Mouse (Mus musculus): ENCODE data around the gene Khdrbs2.

Khdrbs2 gene

DNA sequence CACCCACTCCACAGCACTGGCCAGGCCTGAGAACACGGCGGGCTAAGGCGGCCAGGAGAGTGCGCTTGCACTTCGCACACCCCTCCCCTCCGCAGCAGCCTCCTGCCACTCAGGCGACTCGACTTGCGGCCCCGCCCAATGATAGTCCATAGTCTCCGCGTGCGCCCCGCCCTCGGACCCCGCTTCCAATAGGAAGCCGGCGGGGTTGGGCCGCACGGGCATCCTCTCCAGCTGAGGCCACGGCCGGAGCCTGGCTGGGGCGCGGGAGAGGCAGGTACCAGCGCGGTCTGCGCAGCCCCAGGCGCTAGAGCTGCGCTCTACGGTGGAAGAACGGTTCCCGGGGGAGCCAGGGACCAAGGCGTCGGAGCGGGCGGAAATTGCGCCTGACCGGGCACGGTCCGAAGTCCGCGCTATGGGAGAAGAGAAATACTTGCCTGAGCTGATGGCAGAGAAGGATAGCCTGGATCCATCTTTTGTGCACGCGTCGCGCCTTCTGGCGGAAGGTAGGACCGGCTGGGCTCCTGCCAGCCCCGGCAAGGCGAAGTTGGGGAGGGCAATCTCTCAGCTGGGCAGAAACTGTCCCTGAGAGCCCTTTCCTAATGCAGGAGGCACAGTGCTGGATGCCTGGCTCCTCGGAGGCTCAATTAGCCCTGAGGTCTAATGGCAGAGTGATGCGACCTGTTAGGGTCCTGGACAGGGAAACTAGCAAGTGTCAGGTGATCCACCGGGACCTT lies at the start of gene Khdrbs2:
Gene Khdrbs2 (plus strand): TSS at position 209 of the 734 bp plus-strand sequence.
- peak; percentile 79 to 93 for DNase-seq (ENCODE audit: low spot score in 2 of 2)

DNA sequence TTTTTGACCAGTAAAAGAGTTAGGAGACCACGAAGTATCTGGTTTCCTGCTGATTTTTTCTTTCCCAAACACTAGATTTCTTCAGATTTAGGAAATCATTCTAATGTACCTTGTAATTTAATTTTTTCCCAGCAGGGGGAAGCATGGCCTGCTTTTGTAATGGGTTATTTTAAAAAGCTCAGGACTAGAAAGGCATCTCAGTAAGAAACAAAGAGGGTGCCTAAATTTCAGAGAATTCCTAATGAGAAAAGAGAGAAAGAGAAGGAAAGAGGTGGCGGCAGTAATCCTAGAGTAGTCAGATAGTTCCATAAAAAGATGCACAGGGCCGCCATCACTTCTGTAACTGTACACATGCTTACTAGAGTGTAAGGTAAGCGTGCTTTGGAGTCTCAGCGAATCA lies 2.1 kb downstream of the Khdrbs2 start:
- peak; percentile 10 to 63 for DNase-seq (ENCODE audit: low spot score in 2 of 2)

DNA sequence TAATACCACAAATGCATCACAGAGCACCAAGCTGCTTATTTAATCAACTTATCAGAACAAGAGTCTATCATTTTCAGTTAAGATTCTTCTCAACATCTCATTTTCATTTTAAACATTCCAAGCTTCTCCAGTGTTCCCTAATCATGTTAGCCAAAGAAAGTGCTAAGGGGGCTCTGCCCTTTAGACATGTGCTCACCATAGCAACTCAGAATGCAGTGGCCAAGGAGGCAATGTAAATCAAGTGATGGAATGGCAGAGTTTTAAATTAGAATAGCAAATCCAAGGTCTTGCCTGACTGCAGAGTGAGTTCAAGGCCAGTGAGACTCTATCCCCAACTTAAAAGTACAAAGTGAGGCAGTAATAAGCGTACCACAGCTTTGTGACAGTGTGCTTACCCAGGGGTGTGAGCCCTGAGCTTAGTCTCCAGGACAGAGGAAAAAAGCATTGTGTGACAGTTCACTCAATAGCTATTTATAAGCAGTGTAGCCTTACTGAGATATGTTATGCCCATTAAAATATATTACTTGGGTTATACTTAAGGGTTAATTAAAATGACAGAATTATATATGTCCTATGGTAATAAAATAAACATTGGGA lies 27.2 kb downstream of the Khdrbs2 start:
- DNase-seq (ENCODE audit: low spot score in 2 of 2) = no peak

DNA sequence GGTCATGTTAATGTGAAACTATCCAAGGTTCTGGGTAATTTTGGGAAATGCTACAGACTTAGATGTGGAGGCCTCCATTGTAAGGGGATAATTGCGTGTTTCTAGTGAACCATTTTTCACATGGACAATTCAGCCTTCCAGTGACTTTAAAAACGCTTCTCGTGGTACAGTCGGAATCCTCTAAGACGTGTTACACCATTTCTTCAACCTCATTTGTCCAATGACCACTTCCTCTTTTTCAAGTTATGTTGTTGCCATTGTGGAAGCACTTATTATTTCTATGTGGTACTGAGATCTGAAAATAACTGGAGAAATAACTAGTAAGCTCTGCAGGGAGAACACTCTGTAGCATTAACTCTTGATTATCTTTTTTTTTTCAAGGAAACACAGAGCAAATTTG lies 75.9 kb downstream of the Khdrbs2 start:
- no peak for DNase-seq (ENCODE audit: low spot score in 2 of 2)

DNA sequence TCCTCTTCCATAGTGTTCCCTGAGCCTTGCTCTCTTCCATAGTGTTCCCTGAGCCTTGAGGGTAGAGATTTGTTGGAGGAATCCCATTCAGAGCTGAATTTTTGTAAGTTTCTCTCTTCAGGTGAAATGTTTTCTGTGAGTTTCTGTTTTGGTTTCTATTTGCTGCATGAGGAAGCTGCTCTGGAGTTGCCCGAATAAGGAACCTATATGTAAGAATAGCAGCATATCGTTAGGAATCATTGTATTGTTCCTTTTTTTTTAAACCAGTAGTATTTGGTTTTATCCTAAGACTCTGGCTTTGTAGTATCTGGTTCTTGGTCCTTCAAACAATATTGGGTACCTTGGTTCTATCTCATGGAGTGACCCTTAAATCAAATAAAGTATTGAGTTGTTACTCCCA lies 77.1 kb downstream of the Khdrbs2 start:
- DNase-seq (ENCODE audit: low spot score in 2 of 2) = no peak

DNA sequence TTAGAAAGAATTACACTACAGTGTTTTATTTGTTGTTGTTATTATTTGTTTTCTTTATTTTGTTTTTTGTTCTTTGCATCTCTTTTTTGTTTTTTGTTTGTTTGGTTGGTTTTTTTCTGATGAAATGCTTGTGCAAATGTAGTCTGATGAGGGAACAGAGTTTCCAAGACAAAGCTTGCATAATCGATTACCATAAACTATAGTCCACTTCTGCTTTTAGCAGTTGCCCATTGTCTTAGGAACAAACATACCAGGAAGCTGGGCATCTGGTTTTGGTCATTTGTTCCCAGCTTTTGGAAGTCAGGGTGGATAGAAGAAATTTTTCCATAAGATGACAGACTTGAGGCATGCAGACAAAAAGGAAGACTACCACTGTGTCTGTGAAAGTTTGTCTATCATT lies 77.8 kb downstream of the Khdrbs2 start:
- no peak for DNase-seq (ENCODE audit: low spot score in 2 of 2)

DNA sequence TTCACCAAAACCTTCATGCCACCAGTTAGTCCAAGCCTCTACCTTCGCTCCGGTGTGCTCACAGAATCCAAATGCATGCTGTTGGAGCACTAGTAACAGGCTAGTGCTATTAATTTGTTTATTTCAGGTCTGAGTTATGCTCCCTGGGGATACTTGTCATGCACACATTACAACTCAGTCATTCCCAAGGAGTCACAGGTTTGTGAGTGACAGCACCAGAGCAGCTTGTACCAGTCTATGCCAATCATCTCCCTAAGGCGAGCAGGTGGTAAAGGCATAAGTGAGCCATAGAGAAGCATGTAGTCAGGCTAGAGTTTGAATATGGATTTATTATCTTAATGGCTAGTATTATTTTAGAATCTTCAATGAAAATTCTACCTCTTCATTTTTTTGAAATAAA lies 86.4 kb downstream of the Khdrbs2 start:
- no peak for DNase-seq (ENCODE audit: low spot score in 2 of 2)

DNA sequence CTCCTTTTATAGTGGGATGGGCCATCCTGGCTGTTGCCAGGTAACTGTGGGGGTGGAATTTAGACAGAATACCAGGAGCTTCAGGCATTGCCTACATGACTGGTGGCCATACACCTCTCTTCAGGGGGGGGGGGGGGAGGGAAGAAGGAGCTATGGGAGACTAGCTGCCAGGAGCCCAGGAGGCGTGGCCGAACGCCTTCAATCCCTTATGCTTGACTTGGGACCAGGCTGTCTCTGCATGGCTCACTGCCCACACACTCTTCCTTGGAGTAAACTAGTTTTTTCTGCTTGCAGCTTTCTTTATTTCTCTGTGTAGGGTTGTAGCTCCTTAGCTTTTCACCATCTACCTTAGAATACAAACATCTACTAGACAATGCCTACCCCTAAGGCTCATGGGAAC lies 98.0 kb downstream of the Khdrbs2 start:
- DNase-seq (ENCODE audit: low spot score in 2 of 2) = no peak

DNA sequence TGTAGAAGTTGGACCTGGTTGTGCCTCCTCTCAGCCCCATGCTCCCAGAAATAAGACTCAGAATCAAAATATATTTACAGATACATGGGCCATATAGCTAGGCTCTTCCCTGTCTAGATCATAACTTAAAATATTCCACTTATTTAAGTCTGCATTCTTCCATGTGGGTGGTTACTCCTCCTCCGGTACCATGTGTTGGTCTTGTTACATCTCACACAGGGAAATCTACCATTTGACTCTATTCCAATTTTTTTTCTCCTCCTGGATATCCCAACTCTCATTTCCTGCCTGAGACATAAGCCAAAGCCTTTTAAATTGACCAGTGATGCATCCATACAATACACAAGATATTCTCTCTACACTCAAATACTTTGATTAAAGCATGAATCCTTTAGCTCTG lies 122.2 kb downstream of the Khdrbs2 start:
- DNase-seq (ENCODE audit: low spot score in 2 of 2) = no peak

DNA sequence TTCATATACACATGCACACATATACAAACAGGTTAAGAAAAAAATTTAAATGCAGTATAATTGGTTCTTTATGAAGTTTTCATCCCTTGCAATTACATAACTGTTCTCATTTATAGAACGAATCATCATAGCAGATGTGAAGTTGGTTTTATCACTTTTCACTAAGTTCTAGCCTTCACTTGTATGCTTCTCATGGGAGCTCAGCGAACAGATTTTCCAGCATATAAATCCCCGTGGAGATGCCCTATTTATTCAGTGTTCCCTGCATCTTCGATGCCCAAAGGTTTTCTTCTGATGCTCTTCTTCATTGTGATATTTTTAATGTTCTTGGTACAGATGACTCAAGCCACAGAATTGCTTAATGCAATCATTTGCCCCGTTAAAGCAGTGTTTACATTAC lies 128.9 kb downstream of the Khdrbs2 start:
- peak; percentile 8 to 19 for DNase-seq (ENCODE audit: low spot score in 2 of 2)

DNA sequence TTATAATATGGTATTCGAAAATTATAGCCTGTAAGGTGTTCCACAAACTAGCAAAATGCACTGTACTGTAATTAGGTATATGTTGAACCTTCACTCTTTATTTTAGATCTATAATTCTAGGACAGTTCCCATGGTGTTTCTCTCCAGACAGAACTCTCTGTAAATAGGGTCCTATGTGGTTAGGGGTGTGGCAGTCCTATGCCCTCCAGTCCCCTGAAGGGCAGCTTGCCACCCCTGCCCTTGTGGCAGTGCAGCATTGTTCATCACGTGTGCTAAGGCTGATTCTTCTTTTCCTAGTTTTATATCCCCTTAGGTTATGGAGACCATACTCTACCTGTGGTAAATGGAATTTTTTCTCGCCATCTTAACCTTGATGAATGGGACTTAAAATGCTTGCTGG lies 136.6 kb downstream of the Khdrbs2 start:
- no peak for DNase-seq (ENCODE audit: low spot score in 2 of 2)

DNA sequence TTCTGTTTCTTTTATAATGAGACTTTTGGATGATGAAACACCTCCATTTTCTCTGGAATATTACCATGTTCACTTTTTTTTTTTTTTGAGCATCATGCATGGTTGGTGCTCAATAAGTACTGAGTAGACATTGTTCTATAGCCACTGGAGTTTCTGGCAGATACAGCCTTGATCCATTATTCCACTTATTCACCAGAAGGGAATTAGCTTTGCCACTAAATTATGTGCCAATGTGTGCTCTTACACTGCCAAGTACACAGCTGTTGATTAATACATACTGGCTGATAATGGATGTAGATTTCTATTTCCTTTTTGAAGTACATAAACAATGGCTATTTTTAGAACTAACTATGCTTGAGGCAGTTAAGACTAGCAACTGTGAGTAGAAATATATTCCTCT lies 137.1 kb downstream of the Khdrbs2 start:
- no peak for DNase-seq (ENCODE audit: low spot score in 2 of 2)

DNA sequence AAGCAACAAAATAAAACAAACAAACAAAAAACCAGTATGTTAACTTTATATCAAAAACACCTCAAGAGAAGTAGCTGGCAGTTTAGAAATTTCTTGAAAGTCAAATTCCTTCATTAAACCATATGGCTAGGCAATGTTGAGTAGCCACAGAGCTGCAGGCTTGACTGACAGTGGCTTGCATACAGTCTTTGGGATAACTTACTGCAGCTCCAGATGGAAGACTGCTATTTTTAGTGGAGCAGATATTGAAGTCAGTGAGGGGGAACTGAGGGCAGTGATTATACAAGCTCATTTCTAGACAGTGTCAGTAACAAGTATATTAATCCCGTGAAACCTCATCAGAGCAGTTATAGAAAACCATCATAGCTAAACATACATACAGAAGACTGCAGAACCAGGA lies 166.6 kb downstream of the Khdrbs2 start:
- DNase-seq (ENCODE audit: low spot score in 2 of 2) = no peak

DNA sequence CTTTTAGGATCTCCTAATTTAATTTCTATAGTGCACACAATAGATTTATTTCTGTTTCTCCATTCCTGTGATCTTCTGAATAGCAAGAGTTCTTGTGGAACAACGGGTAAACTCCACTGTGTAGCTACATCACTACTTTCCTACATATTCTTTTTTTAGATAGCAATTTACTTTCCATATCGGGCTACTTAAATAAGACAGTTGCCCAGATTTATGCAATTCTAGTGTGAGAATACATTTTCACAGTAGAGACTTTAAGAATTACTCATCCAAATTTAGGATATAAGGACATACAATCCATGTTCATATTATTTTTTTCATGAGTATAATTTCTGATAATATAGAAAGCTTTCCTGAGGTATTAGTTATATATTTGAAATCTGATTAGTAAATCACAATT lies 175.0 kb downstream of the Khdrbs2 start:
- no peak for DNase-seq (ENCODE audit: low spot score in 2 of 2)

DNA sequence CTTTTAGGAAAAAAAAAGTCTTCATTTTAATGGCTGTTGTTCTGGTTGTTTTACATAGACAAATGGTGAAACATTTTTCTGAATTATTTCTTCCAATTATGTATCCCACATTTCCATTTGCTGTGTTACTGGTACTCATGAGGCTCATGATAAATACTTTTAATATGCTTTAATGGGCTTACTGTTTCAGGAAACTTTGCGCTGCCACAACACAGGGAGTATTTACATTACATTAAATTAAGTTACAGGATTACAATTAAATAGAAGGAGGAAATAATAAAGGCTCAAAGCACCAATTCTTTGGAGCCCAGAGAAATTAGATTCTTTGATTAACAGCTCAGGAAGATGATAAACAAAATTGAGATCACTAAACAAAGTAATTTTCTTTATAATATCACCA lies 179.6 kb downstream of the Khdrbs2 start:
- DNase-seq (ENCODE audit: low spot score in 2 of 2) = no peak

DNA sequence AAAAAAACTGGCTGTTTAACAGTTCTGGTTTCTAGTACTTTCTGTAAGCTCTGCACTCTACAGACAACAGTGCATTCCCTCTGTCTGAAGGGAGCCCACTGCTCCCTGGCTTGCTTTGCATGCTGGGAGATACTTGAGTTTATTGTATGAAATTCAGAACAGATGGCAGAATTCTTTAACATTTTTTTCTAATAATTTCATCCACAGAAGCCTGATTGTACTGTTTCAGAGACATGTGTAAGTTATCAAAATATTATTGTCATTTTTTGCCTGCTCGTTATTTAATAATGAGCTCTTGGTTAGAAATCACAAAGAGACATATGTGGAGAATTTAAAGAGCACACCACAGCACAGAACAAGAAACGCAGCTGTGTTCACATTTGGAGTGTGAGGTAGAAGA lies 191.0 kb downstream of the Khdrbs2 start:
- no peak for DNase-seq (ENCODE audit: low spot score in 2 of 2)

DNA sequence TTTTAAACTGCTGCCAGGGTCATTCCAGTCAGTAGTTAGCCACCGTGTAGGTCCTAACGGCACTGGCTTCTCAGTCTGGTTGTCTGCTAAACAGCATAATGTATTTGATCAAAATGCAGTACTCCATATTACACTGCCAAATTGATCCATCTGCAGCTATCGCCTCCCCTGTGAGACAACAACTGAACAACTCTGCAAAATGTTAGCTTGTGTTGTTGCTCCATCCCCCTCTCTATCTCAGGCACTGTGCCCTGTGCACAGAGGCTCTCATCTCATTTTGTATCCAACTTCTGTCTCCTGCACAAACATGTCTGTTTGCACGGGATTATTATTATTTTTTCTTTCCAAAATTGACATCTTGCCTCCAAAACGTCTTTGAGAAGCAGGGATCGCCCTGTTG lies 225.0 kb downstream of the Khdrbs2 start:
- DNase-seq (ENCODE audit: low spot score in 2 of 2) = no peak

DNA sequence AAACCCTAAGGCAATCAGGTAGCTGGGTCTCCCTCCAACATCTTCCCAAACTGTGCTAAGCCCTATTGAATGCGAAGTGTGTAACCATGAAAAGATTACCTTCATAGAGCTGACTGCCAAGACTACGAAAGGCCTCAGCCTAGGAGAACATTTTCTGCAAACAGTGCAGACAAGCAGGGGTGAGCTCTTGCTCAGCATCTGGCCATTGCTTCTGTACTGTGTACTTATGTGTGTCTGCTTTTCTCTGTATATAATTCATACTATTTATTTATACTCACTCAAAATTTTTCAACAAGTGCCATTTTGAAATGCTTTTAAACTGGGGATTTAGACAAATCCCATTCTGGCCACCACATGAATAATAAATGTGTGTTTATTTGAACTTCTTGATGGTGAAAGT lies 235.1 kb downstream of the Khdrbs2 start:
- DNase-seq (ENCODE audit: low spot score in 2 of 2) = no peak

DNA sequence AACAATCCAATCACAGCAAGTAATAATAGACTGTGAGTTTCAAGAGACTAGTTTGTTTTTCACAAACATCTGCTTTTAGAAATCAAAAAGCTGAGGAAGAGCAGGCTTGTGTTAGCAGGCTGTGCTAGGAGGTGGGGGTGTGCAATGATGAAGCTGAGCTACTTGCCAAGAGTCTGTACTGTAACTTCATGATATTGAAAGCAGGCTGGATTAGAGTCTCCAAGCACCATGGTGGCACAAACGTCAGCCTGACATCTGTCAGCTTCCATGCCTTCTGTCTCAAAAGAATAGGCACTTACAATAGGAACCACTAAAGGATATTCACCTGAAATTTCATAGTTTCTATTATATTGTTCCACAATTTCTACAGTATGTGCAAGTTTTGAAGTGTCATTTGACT lies 255.9 kb downstream of the Khdrbs2 start:
- peak in 1 of 2 experiments; percentile 20 for DNase-seq (ENCODE audit: low spot score in 2 of 2)

DNA sequence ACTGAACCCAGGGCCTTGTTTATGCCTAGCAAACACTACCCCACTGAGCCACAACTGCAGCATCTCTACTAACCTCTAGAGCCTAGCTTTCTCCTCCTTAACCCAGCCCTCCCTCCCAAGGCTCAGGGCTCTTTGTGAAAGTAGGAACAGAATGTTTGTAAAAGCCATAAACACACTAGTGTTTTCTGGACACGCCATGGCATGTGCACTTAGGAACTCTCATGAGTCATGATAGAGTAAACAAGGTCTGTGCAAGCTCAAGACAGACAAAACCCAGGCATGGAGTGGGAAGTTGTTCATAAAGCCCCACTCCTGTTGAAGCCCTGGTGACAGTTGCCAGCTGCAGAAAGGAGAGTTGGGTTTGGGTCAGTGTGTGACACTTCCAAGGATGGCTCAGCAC lies 257.0 kb downstream of the Khdrbs2 start:
- DNase-seq (ENCODE audit: low spot score in 2 of 2) = no peak

DNA sequence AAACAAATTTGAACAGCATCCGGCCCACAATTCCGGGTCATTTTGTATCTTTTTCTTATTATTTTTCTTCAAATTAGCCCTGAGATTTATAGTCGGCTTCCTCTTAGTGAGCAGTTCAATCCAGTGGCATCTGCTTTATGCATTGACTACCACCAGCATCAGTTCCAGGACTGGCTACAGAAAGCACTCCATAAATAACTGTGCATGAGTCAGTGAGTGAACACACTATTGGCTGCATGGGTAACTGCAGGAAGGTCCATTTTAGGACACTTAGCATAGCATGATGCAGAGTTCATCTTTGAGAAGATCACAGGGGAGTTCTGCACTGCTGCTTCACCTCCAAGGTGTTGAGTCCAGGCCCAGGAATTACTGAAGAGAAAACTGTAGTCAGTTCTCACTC lies 258.0 kb downstream of the Khdrbs2 start:
- peak in 1 of 2 experiments; percentile 26 for DNase-seq (ENCODE audit: low spot score in 2 of 2)

DNA sequence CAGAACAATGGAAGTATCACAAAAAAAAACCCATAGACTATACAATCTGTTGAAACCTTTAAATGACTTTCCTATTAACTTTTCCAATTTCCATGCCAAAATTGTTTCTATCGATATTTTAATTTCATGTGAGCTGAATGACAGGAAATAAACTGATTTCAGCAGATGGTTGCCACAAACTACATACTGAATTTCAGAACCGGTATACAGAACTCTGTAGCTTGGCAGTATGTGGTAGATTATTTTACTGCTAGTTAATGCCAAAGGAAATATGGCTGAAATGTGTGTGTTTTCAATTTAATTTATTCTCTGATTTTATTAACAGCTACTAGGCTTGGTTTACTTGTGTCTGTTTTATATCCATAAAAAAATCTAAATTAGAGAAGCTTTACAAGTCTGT lies 260.6 kb downstream of the Khdrbs2 start:
- DNase-seq (ENCODE audit: low spot score in 2 of 2) = no peak

DNA sequence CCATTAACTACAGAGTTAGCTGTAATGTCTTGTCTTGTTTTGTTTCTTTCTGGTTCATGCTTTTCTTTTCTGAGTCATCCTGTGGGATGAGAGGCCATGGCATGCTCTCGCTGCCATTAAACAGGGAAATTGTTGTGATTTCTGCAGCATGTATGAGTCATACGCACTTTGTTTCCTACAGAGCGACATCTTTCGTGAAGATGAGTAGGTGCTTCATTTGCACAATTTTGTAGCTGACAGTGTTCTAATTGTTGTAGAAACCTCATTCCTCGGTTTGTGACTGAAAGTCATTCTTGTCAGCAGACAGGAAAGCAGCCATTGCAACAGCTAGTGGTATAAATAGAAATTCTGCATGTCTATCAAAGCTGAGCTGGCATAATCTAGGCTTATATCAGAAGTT lies 271.4 kb downstream of the Khdrbs2 start:
- DNase-seq (ENCODE audit: low spot score in 2 of 2) = peak; percentile 32 to 68

DNA sequence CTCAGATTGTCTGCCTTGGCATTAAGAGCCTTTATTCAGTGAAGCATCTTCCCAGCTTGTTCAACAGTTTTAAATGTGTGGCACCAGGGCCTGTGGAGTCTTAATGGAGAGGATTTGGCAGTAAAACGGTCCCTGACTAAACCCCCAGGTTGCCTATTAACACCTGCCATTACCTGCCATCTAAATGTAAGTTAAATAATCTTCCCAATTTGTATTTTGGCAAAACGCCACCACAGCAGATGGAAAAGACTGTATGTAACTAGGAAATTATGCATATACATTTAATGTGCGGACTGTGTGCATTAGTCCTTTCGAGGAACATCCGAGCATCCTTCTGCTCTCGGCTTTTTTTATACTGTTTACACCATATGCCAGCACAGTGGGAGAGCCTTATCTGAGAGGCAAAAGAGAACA lies 290.6 kb downstream of the Khdrbs2 start:
- peak; percentile 22 to 73 for DNase-seq (ENCODE audit: low spot score in 2 of 2)
